Mouse (Mus musculus): ENCODE measurements at regions not wholly inside any gene's neighbourhood (a gene's known extent, or its start where the extent isn't known, plus 50 kb on each side); places are given as distances from the start of the nearest gene placed in this dataset.

DNA sequence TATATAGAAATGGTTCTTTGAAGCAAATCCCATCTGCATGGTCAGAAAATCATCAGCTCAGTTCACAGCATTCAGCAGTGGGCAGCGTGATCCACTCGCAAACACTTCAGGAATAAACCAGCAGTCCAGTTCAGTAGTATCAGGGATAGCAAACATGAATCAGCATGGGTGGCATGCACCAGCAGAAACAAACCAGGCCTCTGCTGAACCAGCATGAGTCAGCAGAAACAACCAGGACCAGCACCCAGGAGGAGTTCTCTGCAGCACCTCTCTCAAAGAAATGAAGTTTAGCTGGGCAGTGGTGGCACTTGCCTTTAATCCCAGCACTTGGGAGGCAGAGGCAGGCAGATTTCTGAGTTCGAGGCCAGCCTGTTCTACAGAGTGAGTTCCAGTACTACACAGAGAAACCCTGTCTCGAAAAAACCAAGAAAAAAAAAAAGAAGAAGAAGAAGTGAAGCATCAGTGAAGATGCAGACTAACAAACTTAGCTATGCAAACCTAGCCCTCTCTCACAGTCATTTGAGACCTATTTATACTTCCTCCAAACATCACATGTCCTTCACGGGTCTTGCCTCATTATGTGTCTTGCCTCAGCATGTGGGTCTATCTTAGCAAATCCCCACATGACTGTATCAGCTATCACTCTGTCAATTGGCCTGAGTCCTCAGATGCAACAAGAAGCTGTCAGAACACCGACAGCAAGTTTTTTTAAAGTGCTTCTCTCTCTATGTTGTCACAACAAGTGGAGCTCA lies 80.2 kb downstream of the Fthl17a start:
- no peak for DNase-seq (ENCODE audit: low spot score)

- DNase-seq (ENCODE audit: low spot score) = peak; percentile 6
Measured at GRCm38 (mm10) chrX:85343517-85343916, 94.0 kb downstream of the Fthl17a start.

- DNase-seq (ENCODE audit: low spot score) = no peak
Measured at GRCm38 (mm10) chrX:85375296-85375695, 125.8 kb downstream of the Fthl17a start.

GRCm38 (mm10) chrX:85384452-85384851 lies 135.0 kb downstream of the Fthl17a start:
- DNase-seq (ENCODE audit: low spot score) = no peak

Measured in ovary, postnatal 14 days (tissue).